Mouse (Mus musculus) lung, postnatal 0 days (tissue): ENCODE results near the gene Anxa6.

Experiments used
- CTCF ChIP-seq: IDR thresholded peaks from 2 replicates; pipeline ENCODE4 v1.5.1; 2016; ENCODE audit warnings: antibody characterized with exemption, mild to moderate bottlenecking
- EP300 ChIP-seq: IDR thresholded peaks from 2 replicates; pipeline ENCODE4 v1.6.1; 2016; ENCODE audit warnings: antibody characterized with exemption, mild to moderate bottlenecking, control low read depth

DNA sequence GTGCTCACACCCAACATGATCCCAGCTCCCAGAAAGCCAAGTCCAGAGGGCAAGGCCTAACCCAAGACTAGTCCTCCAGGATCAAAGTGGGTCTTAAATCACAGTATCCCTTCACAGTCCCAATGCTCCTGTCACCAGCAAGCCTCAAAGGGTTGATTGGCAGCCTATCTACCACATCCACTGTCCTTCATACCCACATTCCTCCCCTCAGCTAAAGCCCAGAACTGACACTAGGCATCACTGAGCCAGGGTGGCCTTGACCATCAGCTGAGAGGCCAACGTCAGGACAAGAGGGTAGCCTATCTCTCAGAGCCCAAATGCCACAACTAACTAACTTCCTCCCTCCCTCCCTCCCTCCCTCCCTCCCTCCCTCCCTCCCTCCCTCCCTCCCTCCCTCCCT, 83.5 kb downstream of the Anxa6 start:
- no peak for TF ChIP-seq CTCF
- TF ChIP-seq EP300, result no peak
